Mouse (Mus musculus) hindbrain, postnatal 0 days (tissue): ENCODE results near the gene Tchh. TPM values are rescaled to one million over a fixed set of nuclear protein-coding genes. Genes with fewer than 3 reads are reported as not detected.
A peak's percentile ranks its signal among the peaks of the same experiment; 100 is the strongest.

ENCODE experiments used
- ATAC-seq: fragments of 200-750 bp; cut with Nextera tagmentation; 2 replicates; pipeline ENCODE4 v1.8.0; 2017; ENCODE audit warnings: mild to moderate bottlenecking, moderate TSS enrichment, moderate library complexity
- DNase-seq: peaks from one replicate; pipeline ENCODE4 v3.0.0-alpha.2; 2015; ENCODE audit warnings: low spot score
- H3K27ac ChIP-seq: fragments of 300-500 bp; sonication (generic); 2 replicates; pipeline ENCODE4 v1.5.1; 2014; ENCODE audit warnings: mild to moderate bottlenecking
- H3K27me3 ChIP-seq: fragments of 300-500 bp; sonication (generic); 2 replicates; pipeline ENCODE4 v1.6.1; 2014; ENCODE audit warnings: low read length, mixed read lengths; ENCODE audit not compliant: insufficient read depth
- H3K36me3 ChIP-seq: fragments of 300-500 bp; sonication (generic); 2 replicates; pipeline ENCODE4 v1.6.1; 2014; ENCODE audit warnings: low read length, mixed read lengths; ENCODE audit not compliant: insufficient read depth
- H3K4me1 ChIP-seq: fragments of 300-500 bp; sonication (generic); 2 replicates; pipeline ENCODE4 v1.6.1; 2014; ENCODE audit warnings: antibody characterized with exemption, low read length, mixed read lengths; ENCODE audit not compliant: insufficient read depth
- H3K4me2 ChIP-seq: fragments of 300-500 bp; sonication (generic); 2 replicates; pipeline ENCODE4 v1.6.1; 2014; ENCODE audit warnings: low read depth, mild to moderate bottlenecking, low read length, moderate library complexity, mixed read lengths
- H3K4me3 ChIP-seq: fragments of 300-500 bp; sonication (generic); 2 replicates; pipeline ENCODE4 v1.5.1; 2014; ENCODE audit warnings: low read length
- H3K9ac ChIP-seq: fragments of 300-500 bp; sonication (generic); replicated peaks from 2 replicates; pipeline ENCODE4 v1.6.1; 2014; ENCODE audit warnings: mild to moderate bottlenecking, low read length, moderate library complexity, mixed read lengths
- H3K9me3 ChIP-seq: fragments of 300-500 bp; sonication (generic); 2 replicates; pipeline ENCODE4 v1.6.1; 2016; ENCODE audit warnings: low read length, mixed read lengths
- CTCF ChIP-seq: IDR thresholded peaks from 2 replicates; pipeline ENCODE4 v1.5.1; 2016; ENCODE audit warnings: antibody characterized with exemption, control low read depth, low read depth
- WGBS: fragments of 180-500 bp; shearing (Covaris S2); extraction: QIAGEN DNeasy Blood & Tissue Kit; methylation state at CpG from one replicate; pipeline ENCODE4 v1.1.7; 2014; 5-methylcytosine and 5-hydroxymethylcytosine counted together
- polyA plus RNA-seq: library from polyadenylated mRNA; unstranded; fragments of >200 nt; fragmentation: Nextera tagmentation; extraction: Ambion mirVana; gene quantifications from 2 replicates; pipeline ENCODE4 v1.2.1, GENCODE M21; 2015
- total RNA-seq: library from RNA; depleted of rRNA; stranded (reverse); fragments of >200 nt; gene quantifications from 2 replicates; pipeline ENCODE4 v1.2.3, GENCODE M21; 2014

The Tchh gene
- total and polyA plus RNA-seq, 2 experiments from 2014 or later, result 0.21 to 2.0 TPM

GRCm38 (mm10) chr3:93467130-93467529 is 25.0 kb downstream of the Tchh start:
- Histone ChIP-seq H3K4me1 (no peaks in the 10 kb centered on the region), H3K36me3 (no peaks in the 10 kb centered on the region), H3K27ac (no peak overlapping the region), H3K4me3 (no peak overlapping the region), H3K4me2 (no peak overlapping the region), H3K9ac (no peak overlapping the region), H3K9me3 (no peaks in the 10 kb centered on the region), H3K27me3 (no peaks in the 10 kb centered on the region)
- no peak for TF ChIP-seq CTCF
- 86% methylated on average over 4 of the region's 4 CpGs for WGBS
- DNase-seq (no peak), ATAC-seq (no peak)

- 69% methylated on average over 5 of the region's 5 CpGs for WGBS
These were observed 26.4 kb downstream of the Tchh start, which contains the start of gene Tchhl1 for GRCm38 (mm10) chr3:93468561-93468960. Tchhl1 (plus strand) TSS chr3:93468754.

GRCm38 (mm10) chr3:93469629-93470028 is 27.5 kb downstream of the Tchh start:
- H3K27ac ChIP-seq, result no peak overlapping the region
- H3K36me3 ChIP-seq, result no peaks in the 10 kb centered on the region
- no peaks in the 10 kb centered on the region for H3K4me1 ChIP-seq
- no peak for TF ChIP-seq CTCF
- ATAC-seq (no peak), DNase-seq (no peak)
- H3K4me3 ChIP-seq, result no peak overlapping the region
- no peak overlapping the region for H3K9ac ChIP-seq
- H3K4me2 ChIP-seq, result no peak overlapping the region
- WGBS, result 82% methylated on average over 3 of the region's 3 CpGs
- H3K9me3 ChIP-seq, result no peaks in the 10 kb centered on the region
- H3K27me3 ChIP-seq, result no peaks in the 10 kb centered on the region

More at GRCm38 (mm10) chr3:93468561-93468960, 26.4 kb downstream of the Tchh start, which contains the start of gene Tchhl1:
- no peaks in the 10 kb centered on the region for H3K4me1 ChIP-seq
- TF ChIP-seq CTCF, result no peak
- H3K4me2 ChIP-seq, result no peak within 1 kb of the TSS
- H3K4me3 ChIP-seq, result no peak within 1 kb of the TSS
- H3K27me3 ChIP-seq, result no peaks in the 10 kb centered on the region
- ATAC-seq, result no peak
- H3K36me3 ChIP-seq, result no peaks in the 10 kb centered on the region
- peak; percentile 1 for DNase-seq
- H3K27ac ChIP-seq, result no peak within 1 kb of the TSS
- H3K9me3 ChIP-seq, result no peaks in the 10 kb centered on the region
- no peak within 1 kb of the TSS for H3K9ac ChIP-seq

GRCm38 (mm10) chr3:93480053-93480452 is 37.9 kb downstream of the Tchh start:
- no peak for ATAC-seq
- no peaks in the 10 kb centered on the region for H3K27me3 ChIP-seq
- no peak for TF ChIP-seq CTCF

GRCm38 (mm10) chr3:93481982-93482616 is 40.0 kb downstream of the Tchh start:
- no peaks in the 10 kb centered on the region for H3K4me1 ChIP-seq

More at GRCm38 (mm10) chr3:93480053-93480452, 37.9 kb downstream of the Tchh start:
- H3K9ac ChIP-seq, result no peak overlapping the region
- H3K9me3 ChIP-seq, result no peaks in the 10 kb centered on the region
- DNase-seq, result no peak
- H3K4me1 ChIP-seq, result no peaks in the 10 kb centered on the region
- H3K36me3 ChIP-seq, result no peaks in the 10 kb centered on the region
- WGBS, result 94% methylated on average over 1 of the region's 1 CpGs
- H3K4me2 ChIP-seq, result no peak overlapping the region
- H3K27ac ChIP-seq, result no peak overlapping the region
- no peak overlapping the region for H3K4me3 ChIP-seq

GRCm38 (mm10) chr3:93485611-93486010 is 43.5 kb downstream of the Tchh start:
- no peak for TF ChIP-seq CTCF
- Histone ChIP-seq H3K27me3 (no peaks in the 10 kb centered on the region), H3K9ac (no peak overlapping the region), H3K4me3 (no peak overlapping the region), H3K27ac (no peak overlapping the region), H3K4me2 (no peak overlapping the region), H3K4me1 (no peaks in the 10 kb centered on the region), H3K36me3 (no peaks in the 10 kb centered on the region), H3K9me3 (no peaks in the 10 kb centered on the region)
- 96% methylated on average over 3 of the region's 3 CpGs for WGBS
- DNase-seq, result no peak
- ATAC-seq, result no peak

More at GRCm38 (mm10) chr3:93481982-93482616, 40.0 kb downstream of the Tchh start:
- H3K36me3 ChIP-seq, result no peaks in the 10 kb centered on the region
- H3K27ac ChIP-seq, result no peak overlapping the region
- ATAC-seq (no peak), DNase-seq (no peak)
- H3K27me3 ChIP-seq, result no peaks in the 10 kb centered on the region
- H3K9me3 ChIP-seq, result no peaks in the 10 kb centered on the region
- no peak for TF ChIP-seq CTCF
- H3K4me3 ChIP-seq, result no peak overlapping the region
- no peak overlapping the region for H3K4me2 ChIP-seq
- no peak overlapping the region for H3K9ac ChIP-seq
- 81% methylated on average over 2 of the region's 2 CpGs for WGBS

- Histone ChIP-seq H3K27me3 (no peaks in the 10 kb centered on the region), H3K27ac (no peak overlapping the region), H3K4me1 (no peaks in the 10 kb centered on the region), H3K4me2 (no peak overlapping the region), H3K4me3 (no peak overlapping the region), H3K9me3 (no peaks in the 10 kb centered on the region), H3K9ac (no peak overlapping the region), H3K36me3 (no peaks in the 10 kb centered on the region)
- 89% methylated on average over 2 of the region's 2 CpGs for WGBS
- ATAC-seq (no peak), DNase-seq (no peak)
- no peak for TF ChIP-seq CTCF
These were observed 46.4 kb downstream of the Tchh start for GRCm38 (mm10) chr3:93488541-93488940.
